Mouse (Mus musculus) ES-E14 (cell line): ENCODE data around the gene Pdlim7. TPM values are rescaled to one million over a fixed set of nuclear protein-coding genes. Genes with fewer than 3 reads are reported as not detected.

Source experiments
- DNase-seq: peaks from one replicate; pipeline ENCODE4 v3.0.0-alpha.2; 2013; ENCODE audit warnings: low read depth, low spot score
- H3K27ac ChIP-seq: 2 replicates; pipeline ENCODE4 v1.5.1; 2012; ENCODE audit warnings: low read depth, mild to moderate bottlenecking, low read length, moderate library complexity, mixed read lengths; ENCODE audit not compliant: poor library complexity, insufficient read depth, severe bottlenecking
- H3K36me3 ChIP-seq: 2 replicates; pipeline ENCODE4 v1.6.1; 2012; ENCODE audit warnings: mild to moderate bottlenecking, low read length, moderate library complexity, mixed read lengths; ENCODE audit not compliant: control insufficient read depth, poor library complexity, insufficient read depth, severe bottlenecking
- H3K4me1 ChIP-seq, 2 experiments: fragments of 150-350 bp in 1 of 2; sonication (generic) in 1 of 2; 2 replicates each; pipeline ENCODE4 v1.6.1; 2012; ENCODE audit warnings: low read length in 2 of 2, mild to moderate bottlenecking in 1 of 2, mixed read lengths in 1 of 2; ENCODE audit not compliant: control insufficient read depth in 2 of 2, insufficient read depth in 2 of 2, poor library complexity in 1 of 2
- H3K4me3 ChIP-seq, 2 experiments: fragments of 150-350 bp in 1 of 2; sonication (generic) in 1 of 2; 2 replicates each; pipeline ENCODE4 v1.5.1; 2012; ENCODE audit warnings: low read length in 2 of 2, low read depth in 1 of 2, mild to moderate bottlenecking in 1 of 2, mixed read lengths in 1 of 2; ENCODE audit not compliant: insufficient read depth in 1 of 2, poor library complexity in 1 of 2, severe bottlenecking in 1 of 2
- H3K9ac ChIP-seq: 2 replicates; pipeline ENCODE4 v1.6.1; 2012; ENCODE audit warnings: low read depth, mild to moderate bottlenecking, low read length, mixed read lengths; ENCODE audit not compliant: poor library complexity, insufficient read depth, severe bottlenecking
- H3K9me3 ChIP-seq: fragments of 150-350 bp; sonication (generic); 2 replicates; pipeline ENCODE4 v1.6.1; 2012; ENCODE audit warnings: low read depth, mild to moderate bottlenecking, low read length; ENCODE audit not compliant: control insufficient read depth, insufficient read depth
- CHD2 ChIP-seq: IDR thresholded peaks from 2 replicates; pipeline ENCODE4 v1.6.1; 2014; ENCODE audit warnings: mild to moderate bottlenecking, low read depth, low read length, inconsistent platforms
- HCFC1 ChIP-seq: IDR thresholded peaks from 2 replicates; pipeline ENCODE4 v1.6.1; 2012; ENCODE audit warnings: low read length, inconsistent platforms, borderline replicate concordance; ENCODE audit not compliant: insufficient read depth
- MAFK ChIP-seq: IDR thresholded peaks from 2 replicates; pipeline ENCODE4 v1.6.1; 2014; ENCODE audit warnings: mild to moderate bottlenecking, low read depth, low read length, inconsistent platforms; ENCODE audit not compliant: insufficient read depth
- ZC3H11A ChIP-seq: IDR thresholded peaks from 2 replicates; pipeline ENCODE4 v1.6.1; 2012; ENCODE audit warnings: low read depth, mild to moderate bottlenecking, inconsistent platforms, low read length, borderline replicate concordance
- ZNF384 ChIP-seq: IDR thresholded peaks from 2 replicates; pipeline ENCODE4 v1.6.1; 2012; ENCODE audit warnings: low read depth, low read length, inconsistent platforms
- in situ Hi-C, 2 experiments: fragments of 600-800 bp; cut with MboI; formaldehyde crosslinking; loops; one replicate each; pipeline ENCODE4 v1.15.1; 2025; ENCODE audit warnings: low sequenced_read_pairs in 2 of 2, inconsistent platforms in 1 of 2; ENCODE audit not compliant: unreplicated experiment in 2 of 2
- total RNA-seq: library from RNA; depleted of rRNA; stranded (reverse); fragments of 300-350 nt; gene quantifications from 2 replicates; pipeline ENCODE4 v1.2.3, GENCODE M21; 2012

Gene Pdlim7
- total RNA-seq, 1 experiment = 58.2 TPM

GRCm38 (mm10) chr13:55451785-55452549, 61.5 kb downstream of the Pdlim7 start:
- H3K9me3 ChIP-seq = no peaks in the 10 kb centered on the region
- no peak overlapping the region for H3K9ac ChIP-seq
- H3K27ac ChIP-seq = no peak overlapping the region
- TF ChIP-seq ZC3H11A = no peak
- no peak for TF ChIP-seq ZNF384
- no peak for TF ChIP-seq HCFC1
- TF ChIP-seq CHD2 = no peak
- TF ChIP-seq MAFK = no peak
- in situ Hi-C loops = no loop called here
- peaks cover 10 to 39% of the 10 kb centered on the region in 2 experiments for H3K4me1 ChIP-seq
- peaks cover 65% of the 10 kb centered on the region for H3K36me3 ChIP-seq
- H3K4me3 ChIP-seq = no peak overlapping the region
- no peak for DNase-seq

GRCm38 (mm10) chr13:55451296-55451695, 62.2 kb downstream of the Pdlim7 start:
- DNase-seq = no peak
- TF ChIP-seq MAFK = no peak
- no peak for TF ChIP-seq ZC3H11A
- TF ChIP-seq HCFC1 = no peak
- no peak for TF ChIP-seq ZNF384
- no peak for TF ChIP-seq CHD2
- no peak overlapping the region for H3K4me3 ChIP-seq
- peaks cover 64% of the 10 kb centered on the region for H3K36me3 ChIP-seq
- no peak overlapping the region for H3K9ac ChIP-seq
- H3K9me3 ChIP-seq = no peaks in the 10 kb centered on the region
- no peak overlapping the region for H3K27ac ChIP-seq
- peaks cover 10 to 45% of the 10 kb centered on the region in 2 experiments for H3K4me1 ChIP-seq
- in situ Hi-C loops = no loop called here

- no peak for DNase-seq
- H3K9me3 ChIP-seq = no peaks in the 10 kb centered on the region
- H3K36me3 ChIP-seq = peaks cover 58% of the 10 kb centered on the region
- H3K4me1 ChIP-seq = peaks cover 10 to 45% of the 10 kb centered on the region in 2 experiments
- H3K4me3 ChIP-seq = no peak overlapping the region
- no peak for TF ChIP-seq ZNF384
- no peak overlapping the region for H3K9ac ChIP-seq
- no peak overlapping the region for H3K27ac ChIP-seq
- in situ Hi-C loops = no loop called here
These were observed 62.9 kb downstream of the Pdlim7 start for GRCm38 (mm10) chr13:55450511-55450980.

- H3K4me1 ChIP-seq = peaks cover 10 to 45% of the 10 kb centered on the region in 2 experiments
- in situ Hi-C loops = no loop called here
- H3K4me3 ChIP-seq = no peak overlapping the region
- TF ChIP-seq CHD2 (no peak), ZNF384 (no peak), MAFK (no peak), ZC3H11A (no peak), HCFC1 (no peak)
- H3K9me3 ChIP-seq = no peaks in the 10 kb centered on the region
- no peak for DNase-seq
- H3K9ac ChIP-seq = peak overlapping the region; percentile 3; the same call in 1 of the 2 replicates
- H3K27ac ChIP-seq = peak overlapping the region; percentile 30; the same call in 1 of the 2 replicates
- peaks cover 53% of the 10 kb centered on the region for H3K36me3 ChIP-seq
These were observed 63.6 kb downstream of the Pdlim7 start for GRCm38 (mm10) chr13:55449679-55450441.
